Mouse (Mus musculus) midbrain, postnatal 0 days (tissue): ENCODE data around the gene Gng7. TPM values are rescaled to one million over a fixed set of nuclear protein-coding genes. Genes with fewer than 3 reads are reported as not detected.

Experiments
- ATAC-seq: fragments of 200-750 bp; cut with Nextera tagmentation; 2 replicates; pipeline ENCODE4 v1.8.0; 2017; ENCODE audit warnings: moderate number of reproducible peaks, mild to moderate bottlenecking, moderate TSS enrichment, moderate library complexity; ENCODE audit not compliant: low FRiP score
- DNase-seq: peaks from one replicate; pipeline ENCODE4 v3.0.0-alpha.2; 2015; ENCODE audit warnings: low spot score
- H3K27ac ChIP-seq: fragments of 300-500 bp; sonication (generic); 2 replicates; pipeline ENCODE4 v1.5.1; 2014; ENCODE audit warnings: low read depth, mild to moderate bottlenecking, low read length, mixed read lengths
- H3K27me3 ChIP-seq: fragments of 300-500 bp; sonication (generic); 2 replicates; pipeline ENCODE4 v1.6.1; 2014; ENCODE audit warnings: low read length, control low read depth, mixed read lengths; ENCODE audit not compliant: insufficient read depth
- H3K36me3 ChIP-seq: fragments of 300-500 bp; sonication (generic); 2 replicates; pipeline ENCODE4 v1.6.1; 2014; ENCODE audit warnings: low read length, control low read depth, mixed read lengths; ENCODE audit not compliant: insufficient read depth
- H3K4me1 ChIP-seq: fragments of 300-500 bp; sonication (generic); 2 replicates; pipeline ENCODE4 v1.6.1; 2014; ENCODE audit warnings: mild to moderate bottlenecking, control low read depth, antibody characterized with exemption, low read length, mixed read lengths; ENCODE audit not compliant: insufficient read depth
- H3K4me2 ChIP-seq: fragments of 300-500 bp; sonication (generic); 2 replicates; pipeline ENCODE4 v1.6.1; 2014; ENCODE audit warnings: low read depth, mild to moderate bottlenecking, low read length, mixed read lengths; ENCODE audit not compliant: poor library complexity, severe bottlenecking
- H3K4me3 ChIP-seq: fragments of 300-500 bp; sonication (generic); 2 replicates; pipeline ENCODE4 v1.5.1; 2014; ENCODE audit warnings: low read depth, mild to moderate bottlenecking, low read length, moderate library complexity
- H3K9ac ChIP-seq: fragments of 300-500 bp; sonication (generic); replicated peaks from 2 replicates; pipeline ENCODE4 v1.6.1; 2014; ENCODE audit warnings: mild to moderate bottlenecking, low read length, moderate library complexity, mixed read lengths; ENCODE audit not compliant: poor library complexity, severe bottlenecking
- H3K9me3 ChIP-seq: fragments of 300-500 bp; sonication (generic); 2 replicates; pipeline ENCODE4 v1.6.1; 2016; ENCODE audit warnings: low read length, control low read depth
- CTCF ChIP-seq: IDR thresholded peaks from 2 replicates; pipeline ENCODE4 v1.5.1; 2016; ENCODE audit warnings: antibody characterized with exemption, mild to moderate bottlenecking
- WGBS: fragments of 180-500 bp; shearing (Covaris S2); extraction: QIAGEN DNeasy Blood & Tissue Kit; methylation state at CpG from one replicate; pipeline ENCODE4 v1.1.7; 2014; 5-methylcytosine and 5-hydroxymethylcytosine counted together
- polyA plus RNA-seq: library from polyadenylated mRNA; unstranded; fragments of >200 nt; fragmentation: Nextera tagmentation; extraction: Ambion mirVana; gene quantifications from 2 replicates; pipeline ENCODE4 v1.2.1, GENCODE M21; 2015
- total RNA-seq: library from RNA; depleted of rRNA; stranded (reverse); fragments of >200 nt; gene quantifications from 2 replicates; pipeline ENCODE4 v1.2.3, GENCODE M21; 2014

Gng7 gene
- total and polyA plus RNA-seq, 2 experiments from 2014 or later = 29.5 to 40.7 TPM

DNA sequence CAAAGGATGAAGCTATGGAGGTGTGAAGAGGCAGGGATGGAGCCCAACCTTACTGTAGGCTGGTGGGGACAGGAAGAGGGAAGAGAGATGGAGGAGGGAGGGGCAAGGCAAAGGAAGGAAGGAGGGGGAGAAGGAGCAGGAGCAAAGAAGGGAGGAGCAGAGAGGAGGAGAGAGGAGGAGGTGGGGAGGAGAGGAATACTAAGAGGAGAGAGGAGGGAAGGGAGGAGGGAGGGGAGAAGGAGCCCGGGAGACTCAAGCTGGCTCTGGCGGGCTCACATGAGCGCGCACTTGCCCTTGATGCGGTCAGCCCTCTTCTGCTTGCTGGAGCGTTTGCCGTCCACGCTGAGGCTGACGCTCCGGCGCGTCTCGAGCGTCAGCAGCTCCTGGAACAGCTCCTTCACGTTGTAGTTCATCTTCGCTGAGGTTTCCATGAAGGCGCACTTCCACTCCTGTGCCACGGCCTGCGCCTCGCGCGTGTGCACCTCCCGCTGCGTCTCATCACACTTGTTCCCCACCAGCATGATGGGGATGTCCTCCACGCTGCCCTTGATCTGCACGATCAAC is 6.9 kb upstream of the Gng7 start:
- H3K4me2 ChIP-seq = peak overlapping the region; percentile 20
- 16% methylated on average over 26 of the region's 26 CpGs for WGBS
- no peaks in the 10 kb centered on the region for H3K27me3 ChIP-seq
- no peak overlapping the region for H3K4me3 ChIP-seq
- H3K9ac ChIP-seq = 0 out of 2 replicates have a peak overlapping the region, but pooled peaks have one; percentile 2
- H3K27ac ChIP-seq = no peak overlapping the region; the same call in 1 of the 2 replicates
- peaks cover 3% of the 10 kb centered on the region; the same call in 1 of the 2 replicates for H3K36me3 ChIP-seq
- ATAC-seq = no peak
- H3K9me3 ChIP-seq = no peaks in the 10 kb centered on the region
- no peak for DNase-seq
- H3K4me1 ChIP-seq = peaks cover 16% of the 10 kb centered on the region
- TF ChIP-seq CTCF = no peak

DNA sequence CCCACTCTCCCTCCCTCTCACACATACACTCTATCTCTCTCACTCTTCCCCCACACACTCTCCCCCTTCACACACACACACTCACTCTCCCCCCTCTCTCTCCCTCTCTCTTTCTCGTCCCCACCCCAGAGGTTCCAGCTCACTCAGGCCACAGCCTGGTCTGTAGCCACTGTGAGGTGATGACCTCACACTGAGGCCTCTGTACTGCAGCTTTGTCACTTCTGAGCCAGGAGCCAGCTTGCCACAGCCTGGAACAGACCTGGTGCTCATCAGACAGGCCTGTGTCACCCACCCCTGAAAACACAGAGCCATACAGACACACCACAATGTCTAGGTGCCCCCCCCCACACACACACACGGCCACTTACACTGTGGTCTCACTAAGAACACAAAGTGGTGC is 5.5 kb upstream of the Gng7 start:
- TF ChIP-seq CTCF = no peak

DNA sequence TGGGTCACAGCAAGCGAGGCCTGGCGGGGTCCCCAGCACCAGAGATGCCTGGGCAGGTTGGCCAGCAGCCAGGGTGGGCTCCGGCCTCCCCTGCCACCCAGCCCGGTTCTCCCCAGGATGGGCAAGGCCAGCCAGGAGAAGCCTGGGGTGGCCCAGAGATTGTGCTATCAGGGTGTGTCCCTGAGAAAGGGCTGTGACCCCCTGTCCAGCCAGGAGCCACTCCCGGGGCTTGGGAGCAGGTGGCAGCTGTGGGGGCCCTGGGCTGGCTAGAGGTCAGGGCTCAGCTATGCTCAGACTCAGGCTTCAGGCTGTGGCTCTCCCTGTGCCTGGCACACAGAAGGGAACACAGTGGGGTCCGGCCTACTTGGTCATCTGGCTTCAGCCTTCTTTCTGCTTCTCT is 4.9 kb upstream of the Gng7 start:
- H3K9me3 ChIP-seq = no peaks in the 10 kb centered on the region
- H3K27ac ChIP-seq = no peak overlapping the region
- ATAC-seq (no peak), DNase-seq (no peak)
- peaks cover 15% of the 10 kb centered on the region for H3K4me1 ChIP-seq
- TF ChIP-seq CTCF = no peak
- no peak overlapping the region for H3K9ac ChIP-seq
- H3K4me3 ChIP-seq = no peak overlapping the region
- 87% methylated on average over 6 of the region's 6 CpGs for WGBS
- H3K36me3 ChIP-seq = peaks cover 3% of the 10 kb centered on the region; the same call in 1 of the 2 replicates
- H3K27me3 ChIP-seq = no peaks in the 10 kb centered on the region
- no peak overlapping the region for H3K4me2 ChIP-seq

More for the DNA sequence above, 5.5 kb upstream of the Gng7 start:
- Histone ChIP-seq H3K27me3 (no peaks in the 10 kb centered on the region), H3K4me1 (peaks cover 16% of the 10 kb centered on the region), H3K36me3 (peaks cover 3% of the 10 kb centered on the region; the same call in 1 of the 2 replicates), H3K27ac (no peak overlapping the region), H3K4me3 (no peak overlapping the region), H3K9me3 (no peaks in the 10 kb centered on the region), H3K4me2 (no peak overlapping the region), H3K9ac (no peak overlapping the region)
- WGBS = 67% methylated on average over 2 of the region's 2 CpGs
- ATAC-seq = no peak
- no peak for DNase-seq

DNA sequence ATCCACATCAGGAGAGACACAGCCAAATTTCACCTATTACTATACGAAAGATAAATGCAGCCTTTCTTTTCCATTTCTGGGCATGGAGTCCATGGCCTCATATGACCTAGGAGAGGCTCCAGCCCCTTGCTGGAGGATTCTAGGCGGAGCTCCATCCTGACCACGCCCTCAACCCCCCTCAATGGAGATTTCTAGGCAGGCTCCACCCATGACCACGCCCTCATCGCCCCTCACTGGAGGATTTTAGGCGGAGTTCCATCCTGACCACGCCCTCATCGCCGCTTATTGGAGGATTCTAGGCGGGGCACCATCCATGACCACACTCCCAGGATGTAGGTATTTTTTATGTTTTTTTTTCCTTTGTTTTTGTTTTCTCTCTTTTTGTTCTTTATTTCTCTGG is 3.6 kb upstream of the Gng7 start:
- WGBS = 41% methylated on average over 10 of the region's 10 CpGs
- H3K4me3 ChIP-seq = no peak overlapping the region
- peak; percentile 76 for DNase-seq
- no peak for TF ChIP-seq CTCF
- H3K36me3 ChIP-seq = peaks cover 3% of the 10 kb centered on the region; the same call in 1 of the 2 replicates
- H3K4me1 ChIP-seq = peaks cover 7% of the 10 kb centered on the region; the same call in 1 of the 2 replicates
- no peaks in the 10 kb centered on the region for H3K9me3 ChIP-seq
- H3K4me2 ChIP-seq = no peak overlapping the region
- no peaks in the 10 kb centered on the region for H3K27me3 ChIP-seq
- no peak overlapping the region for H3K9ac ChIP-seq
- H3K27ac ChIP-seq = no peak overlapping the region
- ATAC-seq = no peak

DNA sequence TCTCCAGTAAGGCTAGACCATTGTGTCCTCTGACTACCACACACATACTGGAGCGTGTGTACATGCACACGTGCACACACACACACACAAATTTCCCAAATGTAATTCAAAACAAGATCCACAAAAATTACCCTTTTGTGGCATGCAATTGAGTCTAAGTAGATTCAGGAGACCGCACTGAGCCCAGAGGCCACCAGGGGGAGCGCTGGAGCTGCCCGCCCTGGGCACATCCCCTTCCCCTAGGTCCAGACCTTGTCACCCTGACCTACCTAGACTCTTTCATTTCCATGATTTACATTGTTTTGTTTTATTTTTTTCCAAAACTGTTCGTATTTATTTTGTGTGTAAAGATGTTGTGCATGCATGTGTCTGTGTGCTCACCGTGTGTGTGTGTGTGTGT is 1.9 kb upstream of the Gng7 start:
- Histone ChIP-seq H3K4me2 (no peak overlapping the region), H3K4me1 (peaks cover 4% of the 10 kb centered on the region; the same call in 1 of the 2 replicates), H3K9me3 (no peaks in the 10 kb centered on the region), H3K36me3 (peaks cover 3% of the 10 kb centered on the region; the same call in 1 of the 2 replicates), H3K9ac (no peak overlapping the region), H3K27me3 (no peaks in the 10 kb centered on the region), H3K4me3 (no peak overlapping the region), H3K27ac (no peak overlapping the region)
- TF ChIP-seq CTCF = peak; percentile 76
- DNase-seq (no peak), ATAC-seq (no peak)
- WGBS = 10% methylated on average over 7 of the region's 7 CpGs

DNA sequence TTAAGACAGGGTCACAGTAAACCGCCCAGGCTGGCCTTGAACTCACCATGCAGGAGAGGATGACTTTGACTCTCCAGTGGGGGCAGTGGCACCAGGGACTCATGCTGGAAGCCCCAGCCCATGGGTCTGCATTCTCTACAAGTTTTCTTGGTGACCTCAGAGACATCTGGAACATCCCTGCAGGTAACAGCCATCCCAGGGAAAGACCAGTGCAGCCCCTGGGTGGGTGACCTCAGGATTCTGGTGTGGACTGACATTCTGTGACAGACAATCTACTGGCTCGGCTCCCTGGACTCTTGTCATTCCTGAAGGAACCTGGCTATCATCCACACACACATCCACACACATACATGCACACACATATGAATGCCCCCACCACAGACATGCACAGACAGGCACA is 921 bp upstream of the Gng7 start:
- WGBS = 97% methylated on average over 2 of the region's 2 CpGs
- Histone ChIP-seq H3K9me3 (no peaks in the 10 kb centered on the region), H3K4me3 (no peak overlapping the region), H3K9ac (no peak overlapping the region), H3K27me3 (no peaks in the 10 kb centered on the region), H3K27ac (no peak overlapping the region), H3K36me3 (peaks cover 3% of the 10 kb centered on the region; the same call in 1 of the 2 replicates), H3K4me2 (no peak overlapping the region), H3K4me1 (peaks cover 4% of the 10 kb centered on the region; the same call in 1 of the 2 replicates)
- DNase-seq = no peak
- ATAC-seq = no peak
- no peak for TF ChIP-seq CTCF
